7 mouse cellular contexts compared by ENCODE assay signal in the genomic region with DNA sequence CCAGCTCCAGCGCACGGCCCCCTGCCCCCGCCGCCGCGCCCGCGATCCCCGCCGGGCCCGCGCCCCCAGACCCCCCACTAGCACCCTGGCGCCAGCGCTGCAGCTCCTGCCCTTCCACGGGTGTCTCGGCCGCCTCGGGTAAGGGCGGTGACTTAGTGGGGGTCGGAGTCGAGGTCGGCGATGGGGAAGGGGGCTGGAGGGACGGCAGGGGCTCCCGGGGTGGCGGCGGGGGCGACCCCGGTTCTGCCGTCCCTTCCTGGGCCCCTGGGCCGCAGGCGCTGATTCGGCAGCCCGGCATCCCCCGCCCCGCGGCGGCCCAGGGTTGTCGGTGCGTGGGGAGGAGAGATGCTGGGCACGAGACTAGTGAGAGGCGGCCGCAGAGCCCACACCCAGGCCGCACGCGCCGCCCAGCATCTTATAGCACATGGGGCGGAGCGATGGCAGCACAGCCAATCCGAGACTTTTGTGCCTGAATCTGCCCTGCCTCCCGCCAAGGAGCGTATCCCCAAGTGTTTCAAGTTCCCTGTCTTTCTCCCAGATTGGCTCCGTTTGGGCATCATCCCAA. TPM values are rescaled to one million over a fixed set of nuclear protein-coding genes. Genes with fewer than 3 reads are reported as not detected.
DNase-seq lines count a peak whose midpoint lies in the region; ATAC-seq lines count a peak whose summit lies in the region.

A gene (minus strand): TSS at position 391 of the 565 bp plus-strand sequence.

- peaks cover 24% of the 10 kb centered on the region for H3K4me1 ChIP-seq in intestine, embryonic 15.5 days (replicated peaks)

- WGBS in intestine, embryonic 15.5 days = under 1% methylated on average over 46 of the region's 53 CpGs

- H3K4me2 ChIP-seq in intestine, embryonic 15.5 days (replicated peaks) = peak within 1 kb of the TSS; percentile 96

- peak; percentile 90 for ATAC-seq in intestine, embryonic 15.5 days
- ATAC-seq in megakaryocyte-erythroid progenitor cell, adult 5-6 weeks (replicated peaks; ENCODE audit: low FRiP score, low TSS enrichment, poor library complexity, severe bottlenecking) = peak; percentile 88

- peak within 1 kb of the TSS; percentile 46 for H3K9ac ChIP-seq in intestine, embryonic 15.5 days

- DNase-seq in adrenal gland, postnatal 14 days = peak; percentile 71
- DNase-seq in embryo, embryonic 10 days (ENCODE audit: low spot score) = peak; percentile 95
- peak; percentile 61 for DNase-seq in gastrocnemius, postnatal 14 days
- DNase-seq in left cerebral cortex, postnatal 25 days (ENCODE audit: low spot score in 2 of 2) = peak; percentile 88 to 94
- DNase-seq in right cerebral cortex, postnatal 4 days = peak; percentile 84

- peak within 1 kb of the TSS; percentile 53 for H3K4me3 ChIP-seq in intestine, embryonic 15.5 days (replicated peaks)

- H3K9me3 ChIP-seq in intestine, embryonic 15.5 days = no peaks in the 10 kb centered on the region

- H3K36me3 ChIP-seq in intestine, embryonic 15.5 days = no peaks in the 10 kb centered on the region

- H3K27ac ChIP-seq in intestine, embryonic 15.5 days = no peak within 1 kb of the TSS

- H3K27me3 ChIP-seq in intestine, embryonic 15.5 days (replicated peaks) = peaks cover 68% of the 10 kb centered on the region

- intact Hi-C loops in gastrocnemius, postnatal 14 days (cut with DNase I; ENCODE audit: low total_unique reads) = no loop called here
- intact Hi-C loops in left cerebral cortex, postnatal 25 days (cut with DNase I) = no loop called here

RNA-seq across cellular contexts. Expression of the gene that starts here (rescaled TPM):
- total RNA-seq in adrenal gland, postnatal 14 days (2021) = 4.0 and 8.6 TPM in 2 replicates
- 1 to 10 TPM; 1.1 to 1.7 TPM for total RNA-seq in gastrocnemius, postnatal 14 days (2021)
- polyA plus RNA-seq in intestine, embryonic 15.5 days (2015; fragmentation: Nextera tagmentation; extraction: Ambion mirVana) = 1.6 and 1.7 TPM in 2 replicates
- total RNA-seq in left cerebral cortex, postnatal 25 days (2021) = 100 to 1,000 TPM; 157 to 177 TPM
- not detected in 2 replicates for total RNA-seq in megakaryocyte-erythroid progenitor cell, adult 5-6 weeks (2014; fragmentation: Nextera tagmentation)
- 3.9 TPM in 1 of 2 replicates, not detected in the other for total RNA-seq in megakaryocyte-erythroid progenitor cell, adult 5-6 weeks (2017)

Comparison
In these comparisons a context has a peak if more than half of its experiments do, and no peak if none do; other contexts are left out.
1. RNA of the gene that starts here (total RNA-seq): 157 to 177 TPM in left cerebral cortex, postnatal 25 days; 4.0 to 8.6 TPM in adrenal gland, postnatal 14 days, 3.9 TPM in megakaryocyte-erythroid progenitor cell, adult 5-6 weeks and 1.1 to 1.7 TPM in gastrocnemius, postnatal 14 days; every median in the first group is over 10 times any median in the second.
2. Peak in every context shown above with its lines, with median percentiles within 50 percentile points of each other: DNase-seq.